Mouse (Mus musculus) lung, embryonic 14.5 days (tissue): ENCODE results near the gene Rcan2. TPM values are rescaled to one million over a fixed set of nuclear protein-coding genes. Genes with fewer than 3 reads are reported as not detected.

Experiments
- ATAC-seq: fragments of 200-750 bp; cut with Nextera tagmentation; 2 replicates; pipeline ENCODE4 v1.8.0; 2017; ENCODE audit warnings: mild to moderate bottlenecking, moderate TSS enrichment, moderate library complexity; ENCODE audit not compliant: insufficient read depth
- DNase-seq: peaks from one replicate; pipeline ENCODE4 v3.0.0-alpha.2; 2015
- H3K27ac ChIP-seq: fragments of 300-500 bp; sonication (generic); 2 replicates; pipeline ENCODE4 v1.5.1; 2014; ENCODE audit warnings: low read depth, mild to moderate bottlenecking, moderate library complexity
- H3K27me3 ChIP-seq: fragments of 300-500 bp; sonication (generic); 2 replicates; pipeline ENCODE4 v1.6.1; 2014; ENCODE audit warnings: low read length, control low read depth; ENCODE audit not compliant: insufficient read depth
- H3K36me3 ChIP-seq: fragments of 300-500 bp; sonication (generic); 2 replicates; pipeline ENCODE4 v1.6.1; 2014; ENCODE audit warnings: control low read depth; ENCODE audit not compliant: insufficient read depth
- H3K4me1 ChIP-seq: fragments of 300-500 bp; sonication (generic); 2 replicates; pipeline ENCODE4 v1.6.1; 2014; ENCODE audit warnings: antibody characterized with exemption, control low read depth; ENCODE audit not compliant: insufficient read depth
- H3K4me2 ChIP-seq: fragments of 300-500 bp; sonication (generic); 2 replicates; pipeline ENCODE4 v1.6.1; 2014; ENCODE audit warnings: mild to moderate bottlenecking
- H3K4me3 ChIP-seq: fragments of 300-500 bp; sonication (generic); 2 replicates; pipeline ENCODE4 v1.5.1; 2014; ENCODE audit warnings: low read depth, low read length
- H3K9ac ChIP-seq: fragments of 300-500 bp; sonication (generic); 2 replicates; pipeline ENCODE4 v1.6.1; 2014
- H3K9me3 ChIP-seq: fragments of 300-500 bp; sonication (generic); 2 replicates; pipeline ENCODE4 v1.6.1; 2016; ENCODE audit warnings: low read depth, low read length, control low read depth
- CTCF ChIP-seq: IDR thresholded peaks from 2 replicates; pipeline ENCODE4 v1.5.1; 2016; ENCODE audit warnings: antibody characterized with exemption, low read depth
- WGBS: fragments of 180-500 bp; shearing (Covaris S2); extraction: QIAGEN DNeasy Blood & Tissue Kit; methylation state at CpG from one replicate; pipeline ENCODE4 v1.1.7; 2014; 5-methylcytosine and 5-hydroxymethylcytosine counted together
- polyA plus RNA-seq: library from polyadenylated mRNA; unstranded; fragments of >200 nt; fragmentation: Nextera tagmentation; extraction: Ambion mirVana; gene quantifications from 2 replicates; pipeline ENCODE4 v1.2.1, GENCODE M21; 2014

Gene Rcan2
- polyA plus RNA-seq, 1 experiment from 2014 or later: 3.7 TPM

DNA sequence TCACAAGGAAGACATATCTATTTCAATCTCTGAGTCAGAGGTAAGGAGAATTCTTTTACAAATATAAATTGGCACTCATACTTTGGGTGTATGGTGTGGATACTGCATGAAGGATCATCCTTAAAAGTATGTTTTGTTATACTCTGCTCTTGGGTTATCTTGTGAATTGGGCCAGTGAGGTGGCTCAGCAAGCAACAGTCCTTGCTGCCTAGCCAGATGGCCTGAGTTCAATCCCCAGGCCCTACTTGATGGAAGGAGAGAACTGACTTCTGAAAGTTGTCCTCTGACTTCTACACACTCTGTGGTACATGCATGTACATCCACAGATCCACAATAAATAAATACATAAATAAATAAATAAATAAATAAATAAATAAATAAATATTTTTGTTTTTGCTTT is 225.6 kb downstream of the Rcan2 start:
- TF ChIP-seq CTCF: no peak
- no peaks in the 10 kb centered on the region for H3K4me1 ChIP-seq
- no peaks in the 10 kb centered on the region for H3K9me3 ChIP-seq
- no peak for ATAC-seq
- no peak overlapping the region for H3K9ac ChIP-seq
- H3K4me3 ChIP-seq: no peak overlapping the region
- no peaks in the 10 kb centered on the region for H3K36me3 ChIP-seq
- no peak for DNase-seq
- no peak overlapping the region for H3K4me2 ChIP-seq
- no peak overlapping the region; the same call in 1 of the 2 replicates for H3K27ac ChIP-seq
- no peaks in the 10 kb centered on the region for H3K27me3 ChIP-seq

DNA sequence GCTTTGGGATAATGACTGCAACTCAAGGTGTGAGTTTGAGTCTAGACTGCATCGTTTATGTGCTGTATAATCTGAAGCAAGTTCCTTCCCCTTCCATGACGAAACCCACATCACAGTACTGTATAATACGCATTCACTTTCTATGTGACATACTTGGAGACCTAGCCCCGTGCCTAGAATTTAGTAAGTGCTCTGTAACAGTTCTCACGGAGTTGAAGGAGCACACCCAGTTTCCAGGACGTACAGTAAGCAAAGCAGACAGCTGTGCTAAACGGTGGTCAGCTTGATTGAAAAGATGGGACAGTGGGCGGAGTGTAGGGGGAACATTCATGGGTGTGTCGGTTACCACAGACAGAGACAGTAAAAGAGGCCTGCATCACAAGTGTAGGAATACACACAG is 226.2 kb downstream of the Rcan2 start:
- DNase-seq (no peak), ATAC-seq (no peak)
- no peak overlapping the region for H3K9ac ChIP-seq
- H3K27ac ChIP-seq: no peak overlapping the region
- no peaks in the 10 kb centered on the region for H3K27me3 ChIP-seq
- H3K9me3 ChIP-seq: no peaks in the 10 kb centered on the region
- 74% methylated on average over 9 of the region's 9 CpGs for WGBS
- H3K4me1 ChIP-seq: no peaks in the 10 kb centered on the region
- no peak overlapping the region for H3K4me3 ChIP-seq
- H3K4me2 ChIP-seq: no peak overlapping the region
- TF ChIP-seq CTCF: no peak
- H3K36me3 ChIP-seq: no peaks in the 10 kb centered on the region

GRCm38 (mm10) chr17:44029616-44030015 is 228.5 kb downstream of the Rcan2 start:
- no peaks in the 10 kb centered on the region for H3K36me3 ChIP-seq
- H3K4me1 ChIP-seq: no peaks in the 10 kb centered on the region
- no peak overlapping the region for H3K4me3 ChIP-seq
- H3K27ac ChIP-seq: no peak overlapping the region
- TF ChIP-seq CTCF: no peak
- no peak for DNase-seq
- H3K4me2 ChIP-seq: no peak overlapping the region
- H3K27me3 ChIP-seq: no peaks in the 10 kb centered on the region
- ATAC-seq: no peak
- no peak overlapping the region for H3K9ac ChIP-seq
- no peaks in the 10 kb centered on the region for H3K9me3 ChIP-seq
- WGBS: 43% methylated on average over 5 of the region's 5 CpGs

DNA sequence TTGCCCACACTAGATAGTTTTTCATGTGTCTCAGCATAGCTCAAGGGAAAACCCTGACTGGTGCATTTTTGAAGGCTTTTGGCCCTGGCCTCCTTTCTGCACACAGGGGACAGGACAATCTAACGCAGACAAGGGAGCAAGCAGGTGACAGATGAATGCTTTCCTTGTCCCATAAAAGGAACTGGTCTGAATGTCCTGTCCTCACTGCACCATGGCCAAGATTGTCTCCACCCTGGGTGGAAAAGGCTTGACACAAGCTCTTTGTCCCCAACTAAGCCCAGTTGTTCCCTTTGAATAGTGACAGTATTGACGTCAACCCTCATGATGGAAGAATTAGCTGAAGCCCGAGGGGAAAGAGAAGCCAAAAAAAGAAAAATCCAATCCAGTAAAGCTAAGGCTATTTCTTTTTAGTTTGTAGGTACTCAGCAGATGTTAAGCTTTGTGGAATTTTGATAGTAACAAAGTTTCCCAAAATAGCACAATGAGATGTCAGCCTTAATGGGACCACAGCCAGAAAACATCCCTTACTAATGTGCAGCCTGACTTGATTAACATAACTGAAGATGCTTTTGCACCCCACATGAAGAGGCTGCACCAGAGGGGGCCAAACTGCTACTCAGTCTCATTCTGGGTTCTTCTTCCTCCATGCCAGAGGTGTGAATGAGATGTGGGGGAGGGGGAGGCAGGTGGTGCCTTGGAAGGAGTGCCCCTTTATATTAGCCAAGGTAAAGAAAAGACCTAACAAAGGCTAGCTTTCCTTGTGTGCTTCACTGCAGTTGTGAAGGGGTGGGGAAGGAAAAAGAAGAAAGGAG is 229.8 kb downstream of the Rcan2 start:
- no peak for TF ChIP-seq CTCF
- H3K4me3 ChIP-seq: no peak overlapping the region
- peak; percentile 13 for DNase-seq
- no peaks in the 10 kb centered on the region for H3K36me3 ChIP-seq
- no peak overlapping the region for H3K9ac ChIP-seq
- no peak for ATAC-seq
- H3K27me3 ChIP-seq: no peaks in the 10 kb centered on the region
- H3K9me3 ChIP-seq: no peaks in the 10 kb centered on the region
- H3K4me1 ChIP-seq: no peaks in the 10 kb centered on the region
- no peak overlapping the region for H3K27ac ChIP-seq
- no peak overlapping the region for H3K4me2 ChIP-seq
- WGBS: 69% methylated on average over 3 of the region's 3 CpGs

GRCm38 (mm10) chr17:44035005-44035404 is 233.9 kb downstream of the Rcan2 start:
- ATAC-seq: no peak
- TF ChIP-seq CTCF: no peak
- DNase-seq: no peak
- H3K9me3 ChIP-seq: no peaks in the 10 kb centered on the region
- H3K36me3 ChIP-seq: no peaks in the 10 kb centered on the region
- H3K27me3 ChIP-seq: no peaks in the 10 kb centered on the region
- H3K4me2 ChIP-seq: no peak overlapping the region
- no peak overlapping the region for H3K4me3 ChIP-seq
- H3K4me1 ChIP-seq: no peaks in the 10 kb centered on the region
- 93% methylated on average over 1 of the region's 1 CpGs for WGBS
- H3K27ac ChIP-seq: no peak overlapping the region
- H3K9ac ChIP-seq: no peak overlapping the region

GRCm38 (mm10) chr17:44038656-44039055 is 237.5 kb downstream of the Rcan2 start:
- no peak overlapping the region for H3K4me2 ChIP-seq
- H3K9me3 ChIP-seq: no peaks in the 10 kb centered on the region
- no peaks in the 10 kb centered on the region for H3K36me3 ChIP-seq
- no peaks in the 10 kb centered on the region for H3K4me1 ChIP-seq
- peak; percentile 77 for DNase-seq
- peak; percentile 62 for TF ChIP-seq CTCF
- H3K4me3 ChIP-seq: no peak overlapping the region
- no peak overlapping the region for H3K9ac ChIP-seq
- no peak overlapping the region for H3K27ac ChIP-seq
- ATAC-seq: no peak
- no peaks in the 10 kb centered on the region for H3K27me3 ChIP-seq
- 58% methylated on average over 9 of the region's 9 CpGs for WGBS

GRCm38 (mm10) chr17:44040449-44040848 is 239.3 kb downstream of the Rcan2 start:
- H3K36me3 ChIP-seq: no peaks in the 10 kb centered on the region
- no peak for DNase-seq
- H3K4me3 ChIP-seq: no peak overlapping the region
- no peaks in the 10 kb centered on the region for H3K4me1 ChIP-seq
- 93% methylated on average over 2 of the region's 2 CpGs for WGBS
- no peak overlapping the region for H3K4me2 ChIP-seq
- H3K9ac ChIP-seq: no peak overlapping the region
- no peaks in the 10 kb centered on the region for H3K27me3 ChIP-seq
- no peaks in the 10 kb centered on the region for H3K9me3 ChIP-seq
- ATAC-seq: no peak
- TF ChIP-seq CTCF: no peak
- no peak overlapping the region for H3K27ac ChIP-seq
